Mouse (Mus musculus) testis, postnatal 14 days (tissue): ENCODE results near the gene Eml4.

Experiments used
- DNase-seq: peaks from one replicate; pipeline ENCODE4 v3.0.0; 2021; ENCODE audit warnings: low spot score

The Eml4 gene

DNA sequence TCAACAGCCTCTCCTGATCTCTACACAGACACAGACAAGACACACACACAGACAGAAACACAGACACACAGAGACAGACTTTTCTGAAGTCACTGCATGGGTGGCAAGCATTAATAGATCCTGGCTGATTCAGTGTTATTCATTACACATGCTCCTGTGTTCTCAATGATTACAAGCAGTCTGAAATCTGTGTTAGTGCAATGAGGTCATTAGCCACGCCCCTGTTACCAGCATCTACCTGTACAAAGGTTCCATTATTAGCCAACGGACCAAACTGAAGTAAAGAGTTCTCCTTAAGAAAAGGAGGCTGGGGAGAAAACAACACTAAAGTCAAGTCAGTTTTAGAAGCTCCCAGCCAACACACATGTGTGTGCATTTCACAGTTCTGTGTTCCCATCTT is 153.0 kb downstream of the Eml4 start:
- no peak for DNase-seq

- DNase-seq = no peak
Observed at GRCm38 (mm10) chr17:83512130-83512529, 161.4 kb downstream of the Eml4 start.

DNA sequence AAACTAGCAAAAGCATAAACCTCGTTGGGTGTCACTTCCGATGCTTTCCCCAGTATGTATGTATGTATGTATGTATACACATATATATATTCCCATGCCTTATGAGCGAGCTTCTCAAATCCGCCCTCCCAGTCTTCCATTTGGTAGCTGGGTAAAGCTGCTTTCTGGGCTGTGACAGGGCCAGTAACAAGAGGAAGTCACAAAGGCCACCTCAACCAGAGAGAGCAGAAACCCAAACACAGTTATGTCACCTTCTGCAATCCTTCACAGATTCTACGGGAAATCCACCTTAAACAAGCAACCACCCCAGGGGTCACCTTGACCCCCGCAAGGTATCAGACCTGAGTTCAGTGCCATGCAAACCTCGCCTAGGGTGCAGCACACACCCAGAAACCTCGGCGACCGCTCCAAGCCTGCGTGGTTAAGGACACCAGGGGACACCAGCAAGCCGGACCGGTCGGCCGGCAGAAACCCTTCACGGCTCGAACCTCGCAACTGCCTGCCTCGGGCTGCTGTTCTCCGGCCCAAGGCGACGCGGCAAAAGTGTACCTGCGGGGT is 163.0 kb downstream of the Eml4 start:
- no peak for DNase-seq

DNA sequence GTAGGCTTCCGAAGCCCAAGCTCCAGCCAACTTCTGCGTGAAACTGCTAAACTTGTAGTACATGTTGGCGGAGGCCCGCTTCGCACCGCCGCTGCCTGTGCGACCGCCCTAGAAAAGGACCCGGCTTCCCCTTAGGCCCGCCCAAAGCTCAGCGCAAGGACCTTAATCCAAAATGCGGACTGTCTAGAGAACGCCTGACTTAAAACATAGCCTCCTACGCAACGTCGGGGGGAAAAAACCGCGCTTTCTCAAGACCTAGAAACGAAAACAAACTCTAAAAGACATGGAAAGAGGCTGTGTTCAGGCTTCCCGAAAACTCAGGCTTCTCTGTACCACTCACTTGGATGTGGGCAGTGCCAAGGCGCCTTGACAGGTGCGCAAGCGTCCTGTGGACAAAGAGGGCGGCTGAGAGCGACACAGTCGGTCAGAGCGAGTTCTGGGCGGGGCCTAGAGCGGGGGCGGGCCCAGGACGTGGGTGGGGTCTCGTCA is 163.5 kb downstream of the Eml4 start:
- DNase-seq = peak; percentile 91

GRCm38 (mm10) chr17:83517280-83518015 is 166.7 kb downstream of the Eml4 start, which contains the start of gene Cox7a2l:
TSS of gene Cox7a2l (minus strand) at chr17:83517330.
- DNase-seq = no peak

- no peak for DNase-seq
Observed at GRCm38 (mm10) chr17:83521881-83522280, 171.2 kb downstream of the Eml4 start.

- no peak for DNase-seq
Observed at GRCm38 (mm10) chr17:83522590-83523379, 172.1 kb downstream of the Eml4 start.

DNA sequence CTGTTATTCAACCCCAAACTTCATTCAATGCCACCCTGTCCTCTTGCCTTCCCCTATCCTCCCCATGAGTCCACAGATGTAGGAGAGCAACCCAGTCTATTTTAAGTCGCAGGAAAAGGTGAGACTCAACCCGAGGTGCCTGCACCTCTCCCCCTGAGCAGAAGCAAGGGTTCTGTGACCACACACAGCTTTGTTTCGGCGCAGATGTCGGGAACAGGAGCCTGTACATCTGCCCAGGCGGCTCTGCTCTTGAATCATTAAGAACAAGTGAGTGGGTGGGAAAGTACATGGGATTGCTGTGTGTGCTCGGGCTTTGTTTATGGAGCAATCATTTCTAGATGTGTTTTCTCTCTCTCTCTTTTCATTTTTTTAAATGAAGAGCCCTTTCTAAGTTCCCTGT is 174.0 kb downstream of the Eml4 start:
- no peak for DNase-seq

DNA sequence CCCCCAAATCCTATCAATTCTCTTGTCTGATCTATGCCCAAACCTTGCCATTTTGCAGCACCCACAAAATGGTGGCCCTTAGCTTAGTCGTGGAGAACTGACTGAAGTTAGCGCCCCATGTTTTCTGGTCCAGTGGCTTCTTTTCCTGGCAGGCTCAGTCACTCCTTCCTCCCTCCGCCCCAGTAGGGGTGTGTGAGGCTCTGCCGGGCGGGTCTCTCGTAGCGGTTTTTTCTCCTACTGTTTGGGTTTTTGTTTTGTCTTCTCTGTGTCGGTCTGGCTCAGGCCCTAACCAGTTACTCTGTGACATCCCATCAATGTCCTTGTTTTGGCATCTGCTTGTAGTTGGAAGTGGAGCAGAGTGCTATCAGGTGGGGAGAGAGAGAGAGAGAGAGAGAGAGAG is 174.9 kb downstream of the Eml4 start:
- DNase-seq = no peak

DNA sequence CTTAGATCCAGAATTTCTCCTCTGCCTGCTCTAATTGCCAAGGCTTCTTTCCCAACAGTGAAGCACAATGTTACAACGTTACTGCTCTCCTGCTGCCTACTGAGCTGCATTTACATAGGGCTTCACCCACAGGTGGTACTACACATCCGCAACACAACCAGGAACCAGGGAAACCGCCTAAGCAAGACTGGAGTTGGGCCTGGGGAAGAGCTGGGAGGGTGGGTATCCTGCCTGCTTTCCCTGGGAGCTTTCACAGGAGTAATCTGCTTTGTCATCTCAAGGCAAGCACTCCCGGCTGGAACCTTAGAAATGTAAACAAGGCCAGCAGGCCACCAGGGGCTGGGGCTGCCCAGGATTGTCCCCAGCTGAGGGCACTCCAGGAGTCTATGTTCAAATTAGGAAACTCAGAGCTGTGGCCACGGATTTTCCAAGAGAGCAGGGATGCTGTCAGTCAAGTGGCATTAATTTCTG is 175.4 kb downstream of the Eml4 start:
- DNase-seq = peak; percentile 71

DNA sequence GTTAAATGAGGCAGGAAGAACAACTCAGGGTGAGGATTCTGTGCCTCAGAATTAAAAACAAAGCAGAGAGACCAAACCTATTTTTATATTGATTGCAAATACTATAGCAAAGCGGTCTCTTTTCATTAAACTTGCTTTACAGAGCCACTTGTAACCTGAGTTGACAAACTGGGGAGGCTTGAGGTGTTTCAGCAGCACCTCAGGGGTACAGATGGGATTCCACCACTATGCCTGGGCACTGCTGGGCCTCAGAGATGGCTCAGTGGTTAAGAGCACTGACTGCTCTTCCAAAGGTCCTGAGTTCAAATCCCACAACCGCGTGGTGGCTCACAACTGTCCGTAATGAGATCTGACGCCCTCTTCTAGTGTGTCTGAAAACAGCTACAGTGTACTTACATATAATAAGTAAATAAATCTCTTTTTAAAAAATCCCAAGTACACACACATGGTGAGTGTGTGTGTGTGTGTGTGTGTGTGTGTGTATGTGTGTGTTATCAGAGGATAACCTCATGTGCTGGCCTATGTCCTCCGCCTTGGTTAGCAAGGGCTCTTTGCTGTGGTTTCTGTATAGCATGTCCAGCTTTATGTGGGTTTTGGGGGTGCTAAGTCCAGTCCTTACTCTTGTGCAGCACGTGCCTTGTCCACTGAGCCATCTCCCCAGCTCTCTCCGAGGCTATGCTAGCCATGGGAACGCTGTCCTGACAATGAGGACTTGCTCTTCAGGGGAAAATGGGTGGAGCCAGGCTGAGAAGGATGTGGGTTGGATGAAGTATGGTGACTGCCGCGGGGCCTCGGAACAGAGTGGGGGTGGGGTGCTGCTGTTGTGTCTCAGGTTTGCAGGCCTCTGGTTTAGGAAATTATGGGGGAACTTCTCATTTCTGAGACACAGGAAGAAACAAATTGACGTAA is 176.1 kb downstream of the Eml4 start:
- no peak for DNase-seq

GRCm38 (mm10) chr17:83527651-83528381 is 177.1 kb downstream of the Eml4 start:
- peak; percentile 65 for DNase-seq
